Mouse (Mus musculus) liver, embryonic 12.5 days (tissue): ENCODE measurements around the gene Gse1. TPM values are rescaled to one million over a fixed set of nuclear protein-coding genes. Genes with fewer than 3 reads are reported as not detected.

Experiments used
- ATAC-seq: fragments of 200-750 bp; cut with Nextera tagmentation; 2 replicates; pipeline ENCODE4 v1.8.0; 2017; ENCODE audit warnings: moderate number of reproducible peaks, mild to moderate bottlenecking, moderate library complexity
- H3K27ac ChIP-seq: fragments of 300-500 bp; sonication (generic); 2 replicates; pipeline ENCODE4 v1.5.1; 2016; ENCODE audit warnings: mild to moderate bottlenecking
- H3K27me3 ChIP-seq: fragments of 300-500 bp; sonication (generic); replicated peaks from 2 replicates; pipeline ENCODE4 v1.6.1; 2016; ENCODE audit warnings: mild to moderate bottlenecking, moderate library complexity
- H3K36me3 ChIP-seq: fragments of 300-500 bp; sonication (generic); 2 replicates; pipeline ENCODE4 v1.6.1; 2016; ENCODE audit warnings: mild to moderate bottlenecking, moderate library complexity
- H3K4me1 ChIP-seq: fragments of 300-500 bp; sonication (generic); 2 replicates; pipeline ENCODE4 v1.6.1; 2016
- H3K4me2 ChIP-seq: fragments of 300-500 bp; sonication (generic); 2 replicates; pipeline ENCODE4 v1.6.1; 2016; ENCODE audit warnings: mild to moderate bottlenecking, moderate library complexity
- H3K4me3 ChIP-seq: fragments of 300-500 bp; sonication (generic); 2 replicates; pipeline ENCODE4 v1.5.1; 2016; ENCODE audit warnings: mild to moderate bottlenecking, moderate library complexity
- H3K9ac ChIP-seq: fragments of 300-500 bp; sonication (generic); 2 replicates; pipeline ENCODE4 v1.6.1; 2016; ENCODE audit warnings: mild to moderate bottlenecking, moderate library complexity
- H3K9me3 ChIP-seq: fragments of 300-500 bp; sonication (generic); replicated peaks from 2 replicates; pipeline ENCODE4 v1.6.1; 2016; ENCODE audit warnings: mild to moderate bottlenecking, moderate library complexity
- WGBS: fragments of 180-500 bp; shearing (Covaris S2); methylation state at CpG from one replicate; pipeline ENCODE4 v1.1.7; 2016; ENCODE audit not compliant: insufficient replicate concordance; 5-methylcytosine and 5-hydroxymethylcytosine counted together
- polyA plus RNA-seq: library from polyadenylated mRNA; unstranded; fragments of >200 nt; fragmentation: Nextera tagmentation; extraction: Ambion mirVana; gene quantifications from 2 replicates; pipeline ENCODE4 v1.2.1, GENCODE M21; 2016

Gse1 gene
- polyA plus RNA-seq, 1 experiment from 2014 or later, result 15.9 TPM

DNA sequence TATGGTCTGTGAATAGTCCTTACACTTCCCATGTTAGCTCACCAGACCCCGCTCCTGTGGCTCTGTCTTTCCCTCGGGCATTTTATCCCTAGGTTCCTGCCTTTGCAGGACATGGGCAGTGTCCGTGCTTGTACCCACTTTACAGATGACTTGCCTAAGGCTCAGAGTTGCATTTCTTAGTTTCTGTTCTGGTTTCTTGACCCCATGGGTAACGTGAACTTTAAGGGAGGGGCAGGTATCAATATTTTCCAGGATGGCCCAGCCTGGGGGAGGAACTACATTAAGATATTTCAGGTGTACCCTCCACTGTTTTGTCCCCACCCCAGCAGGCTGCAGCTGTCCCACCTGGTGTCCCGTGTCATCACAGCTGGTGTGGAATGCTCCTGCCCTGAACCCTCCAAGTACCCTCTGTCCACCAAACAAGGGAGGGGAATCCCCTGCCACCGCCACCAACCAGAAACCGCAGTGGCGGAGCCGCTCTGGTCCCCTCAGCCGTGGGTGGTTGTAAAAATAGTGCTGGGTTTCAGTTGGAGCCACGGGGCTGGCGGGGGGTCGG is 36.2 kb downstream of the Gse1 start:
- no peak for ATAC-seq
- Histone ChIP-seq H3K36me3 (no peaks in the 10 kb centered on the region), H3K4me2 (peak overlapping the region; percentile 41), H3K9me3 (no peaks in the 10 kb centered on the region), H3K4me3 (no peak overlapping the region), H3K27me3 (peaks cover 84% of the 10 kb centered on the region), H3K4me1 (peaks cover 9% of the 10 kb centered on the region), H3K9ac (no peak overlapping the region), H3K27ac (peak overlapping the region; percentile 39; the same call in 1 of the 2 replicates)
- 35% methylated on average over 13 of the region's 13 CpGs for WGBS

DNA sequence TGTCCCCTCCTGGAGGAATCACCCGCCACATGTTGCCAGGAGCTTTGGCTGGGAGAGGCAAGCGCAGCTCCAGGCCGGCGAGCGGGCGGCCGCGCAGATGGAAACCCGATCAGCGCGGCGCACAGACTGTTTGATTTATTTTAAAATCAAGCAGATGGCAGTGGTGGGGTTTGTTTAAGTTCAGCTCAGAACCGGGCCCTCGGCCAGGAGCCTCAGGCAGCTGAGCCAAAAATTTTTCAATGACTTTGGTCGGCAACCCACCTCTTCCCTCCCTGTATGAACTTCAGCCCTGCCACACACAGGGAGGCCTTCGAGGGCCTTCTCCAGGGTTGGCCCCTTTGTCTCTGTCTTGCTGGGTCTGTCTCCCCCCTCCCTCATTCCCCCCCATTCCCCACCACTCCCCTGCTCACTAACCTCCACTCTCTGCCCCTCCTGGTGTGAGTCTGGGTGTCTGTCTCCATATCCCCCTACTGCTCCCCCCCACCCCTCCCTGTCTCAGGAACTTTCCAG is 36.7 kb downstream of the Gse1 start:
- 0 out of 2 replicates have a peak, but pooled peaks have one; percentile 11 for ATAC-seq
- Histone ChIP-seq H3K4me3 (no peak overlapping the region), H3K4me2 (peak overlapping the region; percentile 41), H3K9me3 (no peaks in the 10 kb centered on the region), H3K36me3 (no peaks in the 10 kb centered on the region), H3K9ac (no peak overlapping the region), H3K4me1 (peaks cover 9% of the 10 kb centered on the region), H3K27ac (0 out of 2 replicates have a peak overlapping the region, but pooled peaks have one; percentile 39), H3K27me3 (peaks cover 90% of the 10 kb centered on the region)
- WGBS, result 37% methylated on average over 16 of the region's 16 CpGs

DNA sequence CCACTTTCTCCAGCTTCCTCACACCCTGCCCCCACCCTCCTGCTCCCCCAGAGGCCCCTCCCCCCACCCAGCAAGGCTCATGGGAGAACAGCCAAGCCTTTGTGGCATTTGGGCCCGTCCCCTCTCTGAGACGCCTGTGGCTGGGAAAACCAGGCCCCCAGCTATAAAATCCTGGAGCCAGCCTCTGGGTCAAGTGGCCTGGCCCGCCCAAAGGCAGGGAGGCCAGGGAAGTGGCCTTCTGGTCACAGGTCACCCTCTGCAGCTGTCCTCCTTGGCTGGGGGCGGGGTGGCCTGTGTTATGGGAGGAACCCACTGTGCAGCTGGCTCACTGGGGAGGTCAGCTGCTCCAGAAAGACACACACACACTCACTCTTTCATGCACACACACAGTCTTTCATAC is 37.2 kb downstream of the Gse1 start:
- H3K9me3 ChIP-seq, result no peaks in the 10 kb centered on the region
- no peaks in the 10 kb centered on the region for H3K36me3 ChIP-seq
- 51% methylated on average over 4 of the region's 4 CpGs for WGBS
- H3K27me3 ChIP-seq, result peaks cover 93% of the 10 kb centered on the region
- no peak overlapping the region for H3K4me2 ChIP-seq
- no peak overlapping the region for H3K9ac ChIP-seq
- H3K27ac ChIP-seq, result peak overlapping the region; percentile 39; the same call in 1 of the 2 replicates
- peak; percentile 36; the same call in 1 of the 2 replicates for ATAC-seq
- no peak overlapping the region for H3K4me3 ChIP-seq
- peaks cover 9% of the 10 kb centered on the region for H3K4me1 ChIP-seq

DNA sequence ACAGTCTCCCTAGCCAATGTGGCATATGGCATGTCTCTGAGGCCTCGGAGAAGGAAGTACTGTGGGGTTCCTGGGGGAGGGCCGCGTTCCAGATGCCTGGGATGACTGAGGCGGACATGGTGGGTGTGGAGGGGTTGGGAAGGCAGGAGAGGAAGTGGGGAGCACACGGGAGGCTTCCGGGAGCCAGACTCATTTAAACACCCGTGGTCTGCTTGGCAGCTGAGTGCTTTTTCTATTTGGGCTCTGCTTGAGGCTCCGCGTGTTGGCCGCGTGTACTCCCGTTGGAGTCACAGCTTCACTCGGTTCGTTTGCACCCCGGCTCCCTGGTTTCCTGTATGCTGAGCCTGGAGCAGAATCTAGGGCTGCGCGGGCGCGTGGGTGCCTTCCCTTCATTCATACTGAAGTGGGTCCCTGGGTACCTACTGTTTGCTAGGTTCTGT is 40.3 kb downstream of the Gse1 start:
- Histone ChIP-seq H3K4me2 (no peak overlapping the region), H3K9ac (no peak overlapping the region), H3K27me3 (peaks cover 91% of the 10 kb centered on the region), H3K9me3 (no peaks in the 10 kb centered on the region), H3K27ac (no peak overlapping the region), H3K4me1 (peaks cover 9% of the 10 kb centered on the region), H3K4me3 (no peak overlapping the region), H3K36me3 (no peaks in the 10 kb centered on the region)
- ATAC-seq, result no peak
- WGBS, result 50% methylated on average over 19 of the region's 19 CpGs

DNA sequence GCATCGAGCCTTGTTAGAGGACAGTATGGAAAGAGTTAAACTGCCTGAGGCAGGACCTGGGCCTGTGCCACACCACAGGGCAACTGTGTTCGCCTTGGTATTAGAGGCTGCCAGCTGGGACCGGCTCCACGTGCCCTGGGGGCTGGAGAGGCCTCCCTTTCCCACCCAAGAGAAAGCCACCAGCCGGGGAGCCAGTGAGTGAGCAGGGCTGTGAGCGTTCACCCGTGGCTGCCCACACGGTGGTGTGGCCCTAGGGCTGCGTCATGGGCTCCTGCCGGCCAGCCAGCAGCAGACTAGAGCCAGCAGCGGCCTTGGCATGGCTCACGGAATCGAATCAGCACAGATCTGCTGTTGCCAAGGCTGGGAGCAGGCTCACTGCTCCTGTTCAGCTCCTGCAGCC is 42.2 kb downstream of the Gse1 start:
- no peak overlapping the region for H3K9ac ChIP-seq
- H3K36me3 ChIP-seq, result no peaks in the 10 kb centered on the region
- WGBS, result 69% methylated on average over 13 of the region's 13 CpGs
- no peak overlapping the region for H3K4me3 ChIP-seq
- H3K27me3 ChIP-seq, result peaks cover 89% of the 10 kb centered on the region
- peaks cover 18% of the 10 kb centered on the region for H3K4me1 ChIP-seq
- no peaks in the 10 kb centered on the region for H3K9me3 ChIP-seq
- no peak for ATAC-seq
- no peak overlapping the region for H3K27ac ChIP-seq
- H3K4me2 ChIP-seq, result no peak overlapping the region

DNA sequence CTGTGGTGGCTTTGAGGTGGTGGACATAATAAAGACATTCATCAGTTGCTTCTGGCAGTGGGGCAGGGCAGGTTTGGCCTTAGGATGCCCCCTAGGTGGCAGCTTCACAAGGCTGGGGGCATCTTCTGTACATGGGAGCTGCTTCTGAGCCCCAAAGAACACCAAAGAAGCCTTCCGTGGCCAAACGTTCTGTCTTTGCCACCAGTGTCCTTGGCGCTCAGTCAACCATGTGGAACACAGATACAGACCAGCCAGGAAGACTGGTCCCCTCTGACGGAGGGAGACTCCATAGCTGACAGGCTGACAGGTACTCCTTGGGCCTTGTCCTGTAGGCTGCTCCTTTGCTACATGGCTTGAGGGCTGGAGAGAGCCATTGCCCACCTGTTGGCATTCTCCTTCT is 45.2 kb downstream of the Gse1 start:
- Histone ChIP-seq H3K36me3 (no peaks in the 10 kb centered on the region), H3K9ac (no peak overlapping the region), H3K27me3 (peaks cover 87% of the 10 kb centered on the region), H3K9me3 (no peaks in the 10 kb centered on the region), H3K4me3 (no peak overlapping the region), H3K4me1 (peaks cover 47% of the 10 kb centered on the region), H3K27ac (no peak overlapping the region), H3K4me2 (no peak overlapping the region)
- ATAC-seq, result no peak
- 78% methylated on average over 4 of the region's 4 CpGs for WGBS

DNA sequence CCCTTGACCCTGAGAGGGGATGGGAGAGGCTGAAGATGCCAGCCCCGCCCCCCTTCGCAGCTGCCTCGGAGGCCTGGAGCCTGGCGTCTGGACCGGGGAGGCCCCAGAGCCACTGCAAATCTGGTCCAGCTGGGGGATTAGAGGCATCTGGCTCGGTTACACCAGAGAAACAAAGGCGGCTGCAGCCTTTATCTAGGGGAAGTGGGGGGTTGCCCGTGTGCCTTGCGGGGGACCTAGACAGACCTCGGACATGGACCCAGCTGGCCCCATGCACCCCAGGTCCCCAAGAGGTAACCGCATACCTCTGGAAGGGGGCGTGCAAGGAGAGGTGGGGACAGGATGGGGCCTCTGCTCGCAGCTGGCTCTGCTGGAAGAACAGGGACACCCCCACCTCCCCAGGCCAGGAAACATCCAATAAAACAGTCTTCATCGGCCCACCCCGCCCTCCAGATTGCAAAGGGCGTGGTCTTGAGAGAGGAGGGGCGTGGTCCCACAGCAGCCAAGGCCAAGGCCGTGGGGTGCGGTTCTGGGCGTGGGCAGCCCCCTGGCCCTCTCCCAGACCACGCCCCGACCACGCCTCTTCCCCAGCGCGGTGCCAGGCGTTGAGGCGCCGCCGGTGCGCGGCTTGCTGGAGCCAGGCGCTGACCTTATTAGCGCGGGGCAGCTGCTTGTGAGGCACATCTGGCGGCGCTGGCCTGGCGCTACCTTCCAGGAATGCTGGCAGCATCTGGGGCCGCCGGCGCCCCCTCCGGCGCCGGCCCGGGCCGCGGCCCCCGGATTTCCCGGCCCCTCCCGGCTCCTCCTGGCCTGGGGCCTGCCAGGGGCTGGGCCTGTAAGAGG is 48.0 kb downstream of the Gse1 start:
- H3K27me3 ChIP-seq, result peaks cover 82% of the 10 kb centered on the region
- H3K4me1 ChIP-seq, result peaks cover 54% of the 10 kb centered on the region
- peak; percentile 89 for ATAC-seq
- WGBS, result under 1% methylated on average over 49 of the region's 49 CpGs
- peak overlapping the region; percentile 68 for H3K9ac ChIP-seq
- H3K36me3 ChIP-seq, result no peaks in the 10 kb centered on the region
- no peaks in the 10 kb centered on the region for H3K9me3 ChIP-seq
- peak overlapping the region; percentile 85 for H3K4me2 ChIP-seq
- peak overlapping the region; percentile 51 for H3K4me3 ChIP-seq
- H3K27ac ChIP-seq, result peak overlapping the region; percentile 72

DNA sequence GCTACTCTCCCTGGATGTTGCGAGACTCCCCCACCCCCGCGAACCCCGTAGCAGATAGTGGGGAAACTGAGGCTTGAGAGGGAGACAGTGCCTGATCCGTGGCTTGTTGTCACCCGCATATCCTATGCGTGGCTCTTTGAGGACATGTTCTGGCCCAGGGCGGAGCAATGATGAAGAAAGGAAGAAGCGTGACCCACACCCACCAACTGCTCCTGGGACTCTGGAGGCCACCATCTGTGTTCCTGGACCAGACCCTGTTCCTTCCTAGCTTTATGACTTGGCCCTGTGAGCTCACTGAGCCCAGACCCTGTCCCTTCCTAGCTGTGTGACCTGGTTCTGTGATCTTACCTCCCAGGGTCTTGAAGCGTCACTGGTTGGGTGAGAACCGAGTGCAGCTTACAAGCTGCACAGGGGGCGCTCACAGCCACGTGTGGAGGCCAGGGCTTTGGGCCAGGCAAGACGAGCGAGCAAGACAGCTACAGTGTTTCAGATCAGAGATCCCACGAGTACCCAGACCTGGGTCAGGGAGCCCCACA is 48.7 kb downstream of the Gse1 start:
- Histone ChIP-seq H3K4me1 (peaks cover 55% of the 10 kb centered on the region), H3K4me2 (peak overlapping the region; percentile 85), H3K4me3 (peak overlapping the region; percentile 51), H3K27me3 (peaks cover 77% of the 10 kb centered on the region), H3K9ac (peak overlapping the region; percentile 68), H3K9me3 (no peaks in the 10 kb centered on the region), H3K36me3 (no peaks in the 10 kb centered on the region), H3K27ac (peak overlapping the region; percentile 72)
- ATAC-seq, result peak; percentile 8
- 8% methylated on average over 16 of the region's 16 CpGs for WGBS

DNA sequence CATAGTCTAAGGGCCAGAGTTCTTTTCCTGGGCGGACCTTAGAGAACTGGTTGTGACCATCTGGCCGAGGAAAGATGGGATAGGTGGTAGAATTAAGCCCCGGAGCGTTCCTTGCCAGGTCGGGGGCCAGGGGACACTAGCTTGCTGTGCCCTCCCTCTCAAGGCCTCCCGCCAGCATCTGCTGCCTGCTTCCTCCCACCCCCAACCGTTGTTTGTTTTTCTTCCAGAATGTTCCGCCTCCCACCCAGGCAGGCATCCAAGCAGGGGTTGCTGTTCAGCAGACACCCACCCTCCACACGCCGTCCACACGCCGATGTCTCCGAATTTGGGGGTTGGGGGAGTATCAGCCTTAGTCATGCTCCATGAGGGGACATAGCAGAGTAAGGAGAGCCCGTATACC is 49.8 kb downstream of the Gse1 start:
- no peak for ATAC-seq
- Histone ChIP-seq H3K4me2 (no peak overlapping the region), H3K36me3 (no peaks in the 10 kb centered on the region), H3K4me3 (no peak overlapping the region), H3K9me3 (no peaks in the 10 kb centered on the region), H3K27me3 (peaks cover 73% of the 10 kb centered on the region), H3K4me1 (peaks cover 63% of the 10 kb centered on the region), H3K9ac (no peak overlapping the region), H3K27ac (0 out of 2 replicates have a peak overlapping the region, but pooled peaks have one; percentile 72)
- 76% methylated on average over 14 of the region's 14 CpGs for WGBS

DNA sequence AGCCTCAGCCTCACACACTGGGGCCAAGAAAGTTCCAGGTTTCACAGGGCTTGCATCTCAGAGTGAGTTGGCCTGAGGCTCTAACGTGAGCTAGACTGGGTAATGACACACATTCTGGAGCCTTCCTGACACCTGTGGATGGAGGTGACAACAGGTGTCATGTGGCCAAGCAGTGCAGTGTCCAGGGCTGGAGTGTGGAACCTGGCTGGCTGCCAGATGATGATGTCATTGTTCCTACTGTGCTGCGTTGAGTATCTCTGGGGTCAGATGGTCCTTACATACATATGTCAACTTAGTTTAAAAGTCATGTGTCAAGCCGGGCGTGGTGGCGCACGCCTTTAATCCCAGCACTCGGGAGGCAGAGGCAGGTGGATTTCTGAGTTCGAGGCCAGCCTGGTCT is 51.2 kb downstream of the Gse1 start:
- Histone ChIP-seq H3K36me3 (no peaks in the 10 kb centered on the region), H3K4me2 (no peak overlapping the region), H3K4me3 (no peak overlapping the region), H3K27me3 (peaks cover 59% of the 10 kb centered on the region), H3K9ac (no peak overlapping the region), H3K27ac (no peak overlapping the region), H3K4me1 (peaks cover 77% of the 10 kb centered on the region), H3K9me3 (no peaks in the 10 kb centered on the region)
- WGBS, result 78% methylated on average over 8 of the region's 8 CpGs
- no peak for ATAC-seq

DNA sequence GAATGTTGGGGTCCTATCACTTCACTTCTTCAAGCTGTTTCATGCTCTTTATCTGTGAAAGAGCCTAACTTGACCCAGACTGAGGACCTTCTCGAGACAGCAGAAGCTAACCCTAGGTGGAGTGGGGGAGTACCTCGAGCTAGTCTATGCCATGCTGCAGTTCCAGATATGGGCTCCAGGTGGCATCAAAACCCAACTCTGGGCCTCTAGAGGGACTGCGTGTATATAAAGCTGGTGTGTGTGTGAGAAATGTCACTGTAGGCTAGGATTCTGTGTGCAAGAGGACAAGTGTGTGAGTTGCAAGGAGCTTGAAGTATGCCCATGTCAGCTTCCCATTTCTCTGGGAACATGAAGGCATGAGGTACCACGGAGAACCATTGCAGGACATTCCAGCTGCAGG is 53.2 kb downstream of the Gse1 start:
- no peaks in the 10 kb centered on the region for H3K36me3 ChIP-seq
- H3K27ac ChIP-seq, result no peak overlapping the region
- peaks cover 73% of the 10 kb centered on the region for H3K4me1 ChIP-seq
- peaks cover 41% of the 10 kb centered on the region for H3K27me3 ChIP-seq
- H3K9me3 ChIP-seq, result no peaks in the 10 kb centered on the region
- H3K9ac ChIP-seq, result no peak overlapping the region
- no peak for ATAC-seq
- 17% methylated on average over 4 of the region's 4 CpGs for WGBS
- H3K4me2 ChIP-seq, result no peak overlapping the region
- H3K4me3 ChIP-seq, result no peak overlapping the region

DNA sequence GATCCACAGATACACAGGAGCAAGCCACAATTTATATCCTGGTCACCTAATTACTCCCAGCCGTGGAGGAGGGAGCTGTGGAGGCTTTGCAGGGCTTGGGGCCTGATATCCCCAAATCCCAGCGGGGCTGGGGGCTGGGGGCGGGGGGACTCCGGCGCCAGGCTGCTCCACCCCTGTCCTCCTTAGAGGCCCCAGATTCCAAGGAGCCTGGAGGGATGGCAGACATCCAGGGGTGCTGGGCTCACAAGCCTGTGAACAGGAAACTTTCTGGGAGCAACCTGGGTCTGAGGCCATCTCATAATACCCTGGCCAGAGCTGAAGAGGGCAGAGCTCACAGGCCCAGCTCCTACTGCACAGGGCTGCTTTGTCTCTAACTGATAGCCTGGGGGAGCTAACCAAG is 54.2 kb downstream of the Gse1 start:
- Histone ChIP-seq H3K9me3 (no peaks in the 10 kb centered on the region), H3K27me3 (peaks cover 37% of the 10 kb centered on the region), H3K4me3 (no peak overlapping the region), H3K9ac (peak overlapping the region; percentile 3; the same call in 1 of the 2 replicates), H3K4me2 (no peak overlapping the region), H3K36me3 (no peaks in the 10 kb centered on the region), H3K27ac (peak overlapping the region; percentile 30; the same call in 1 of the 2 replicates), H3K4me1 (peaks cover 63% of the 10 kb centered on the region)
- ATAC-seq, result no peak
- WGBS, result 66% methylated on average over 5 of the region's 5 CpGs
